Mouse (Mus musculus): ENCODE data around the gene S100a1.

GRCm38 (mm10) chr3:90467618-90468300, 46.4 kb downstream of the S100a1 start:
- no peak for TF ChIP-seq POLR2A (IDR thresholded peaks at IDR 0.05; ENCODE audit: borderline replicate concordance, insufficient read depth, low read length)
- TF ChIP-seq CTCF (IDR thresholded peaks at IDR 0.05; ENCODE audit: borderline replicate concordance, insufficient read depth, low read depth, low read length) = no peak
